Mouse (Mus musculus) layer of hippocampus, adult 18-20 months (tissue): ENCODE results near the gene Pinlyp. TPM values are rescaled to one million over a fixed set of nuclear protein-coding genes. Genes with fewer than 3 reads are reported as not detected.

Experiments used
- DNase-seq, 2 experiments: peaks; one replicate each; pipeline ENCODE4 v3.0.0; 2022; ENCODE audit warnings: low spot score in 2 of 2
- total RNA-seq, 2 experiments: library from RNA; stranded (reverse); gene quantifications; 2 replicates each; pipeline ENCODE4 v1.2.3; 2021

The Pinlyp gene
- total RNA-seq, 2 experiments from 2014 or later = not detected

DNA sequence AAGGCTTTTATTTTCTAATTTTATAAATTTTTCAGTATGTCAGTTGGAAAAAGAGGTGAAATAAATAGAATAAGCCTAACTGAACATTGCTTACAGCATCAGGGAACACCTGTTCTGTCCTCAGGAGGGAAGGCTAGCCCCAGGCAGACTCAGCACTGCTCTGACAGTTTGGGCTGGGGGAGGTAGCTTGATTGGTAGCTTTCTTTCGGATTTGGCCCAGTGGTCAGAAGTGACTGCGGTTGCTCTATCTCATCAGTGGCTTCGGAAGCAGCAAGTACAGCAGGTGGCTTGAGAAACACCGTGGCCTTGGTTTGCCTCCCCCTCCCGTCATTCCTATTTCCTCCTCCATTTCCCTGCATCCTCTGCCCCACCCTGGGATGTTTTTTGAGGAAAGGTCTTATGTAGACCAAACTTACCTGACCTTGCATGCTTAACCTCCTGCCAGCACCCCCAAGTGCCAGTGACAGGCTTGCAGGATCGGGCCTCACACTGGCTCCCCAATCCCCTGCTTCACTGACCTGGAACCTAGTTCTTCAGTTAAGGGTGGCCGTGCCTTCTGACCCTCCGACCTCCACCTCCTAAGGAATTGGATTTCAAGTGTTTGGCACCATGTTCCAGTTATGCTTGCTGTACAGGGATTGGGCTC, 17.4 kb upstream of the Pinlyp start:
- DNase-seq = no peak

DNA sequence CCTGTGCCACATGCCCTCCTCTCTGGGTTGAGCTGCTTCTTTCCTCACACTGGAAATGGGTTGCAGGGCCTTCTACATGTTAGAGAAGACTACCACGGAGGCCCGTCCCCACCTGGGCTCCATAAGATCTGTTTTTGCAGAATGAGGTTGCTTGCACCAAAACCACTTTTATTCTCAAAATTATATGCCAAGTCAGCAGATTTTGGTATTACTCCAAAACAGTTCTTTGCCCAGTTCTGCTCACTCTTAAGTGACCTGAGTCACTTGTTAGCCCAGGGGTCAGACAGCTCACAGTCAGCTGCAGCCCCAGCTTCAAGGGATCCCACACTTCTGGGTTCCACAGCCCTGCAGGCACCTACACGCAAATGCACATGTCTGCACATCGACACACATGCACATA, 15.5 kb upstream of the Pinlyp start:
- no peak for DNase-seq

DNA sequence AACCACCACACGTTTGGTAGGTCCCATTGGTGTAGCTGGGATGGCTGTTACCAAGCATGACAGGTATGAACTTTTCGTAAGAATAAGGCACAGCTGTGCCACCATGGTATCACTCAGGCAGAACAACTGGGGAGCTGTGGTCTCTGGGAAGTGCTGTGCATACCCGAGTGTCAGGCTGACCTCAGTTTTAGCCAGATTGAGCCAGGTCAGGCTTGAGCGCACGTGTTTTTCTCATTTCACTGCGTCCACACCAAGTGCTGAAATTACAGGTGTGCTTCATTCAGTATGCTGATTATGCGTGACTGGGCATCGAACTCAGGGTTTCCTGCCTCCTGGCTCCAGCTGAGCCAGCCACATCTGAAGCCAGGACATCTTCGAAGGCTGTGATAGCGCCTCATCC, 9.9 kb upstream of the Pinlyp start:
- no peak for DNase-seq

DNA sequence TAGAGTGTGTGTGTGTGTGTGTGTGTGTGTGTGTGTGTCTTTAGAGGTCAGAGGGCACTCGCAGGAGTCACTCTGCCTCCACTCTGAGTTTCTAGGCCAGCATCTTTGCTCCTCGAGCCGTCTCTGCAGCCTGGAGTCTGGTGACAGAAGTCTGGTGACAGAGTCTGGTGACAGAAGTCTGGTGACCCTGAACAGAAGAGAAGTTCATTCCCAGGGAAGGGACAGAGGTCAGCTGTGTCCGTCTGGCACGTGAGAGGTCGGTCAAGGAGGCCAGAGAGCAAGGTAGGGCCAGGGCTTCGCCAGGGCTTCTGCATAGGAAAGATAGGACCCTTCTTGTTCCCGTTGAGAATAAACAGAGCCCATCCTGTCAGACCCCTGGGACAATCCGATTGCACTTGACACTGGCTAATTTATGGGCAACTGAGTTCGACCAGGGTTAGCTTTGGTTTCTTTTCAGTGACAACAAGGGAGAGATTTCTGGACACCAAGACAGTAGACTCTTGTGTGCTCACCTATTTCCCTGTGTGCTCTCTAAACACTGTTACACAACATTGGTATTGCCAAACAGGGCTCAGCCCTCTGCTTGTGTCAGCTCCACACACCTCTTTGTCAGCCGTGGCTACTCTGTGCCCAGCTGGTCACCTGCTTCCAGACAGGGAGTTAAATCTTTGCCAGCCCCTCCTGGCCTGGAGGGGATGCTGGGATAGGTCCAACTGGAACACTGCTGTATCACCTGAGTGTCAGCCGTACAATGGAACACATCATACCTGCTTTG, 6.3 kb upstream of the Pinlyp start:
- no peak for DNase-seq

DNA sequence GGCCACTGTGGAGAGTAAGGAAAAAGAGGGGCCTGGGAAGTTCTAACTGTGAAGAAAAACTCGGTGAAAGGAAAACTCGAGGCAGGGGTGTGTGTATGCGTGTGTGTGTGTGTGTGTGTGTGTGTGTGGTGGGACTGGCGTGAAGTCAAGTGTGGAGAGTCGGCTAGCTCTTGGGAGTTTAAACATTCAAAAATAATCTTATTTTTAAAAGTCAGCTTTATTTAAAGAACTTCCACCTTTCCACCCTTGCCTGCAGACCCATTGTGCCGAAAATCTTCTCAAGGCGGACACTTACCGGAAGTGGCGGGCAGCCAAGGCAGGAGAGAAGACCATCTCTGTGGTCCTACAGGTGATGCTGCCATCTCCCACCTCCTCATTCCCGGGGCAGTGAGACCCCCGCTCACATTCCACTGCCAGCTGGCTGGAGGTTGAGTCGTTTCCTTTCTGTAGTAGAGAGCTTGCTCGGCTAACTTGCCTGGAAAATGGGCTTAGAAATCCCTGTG, 1.7 kb upstream of the Pinlyp start:
- no peak for DNase-seq

DNA sequence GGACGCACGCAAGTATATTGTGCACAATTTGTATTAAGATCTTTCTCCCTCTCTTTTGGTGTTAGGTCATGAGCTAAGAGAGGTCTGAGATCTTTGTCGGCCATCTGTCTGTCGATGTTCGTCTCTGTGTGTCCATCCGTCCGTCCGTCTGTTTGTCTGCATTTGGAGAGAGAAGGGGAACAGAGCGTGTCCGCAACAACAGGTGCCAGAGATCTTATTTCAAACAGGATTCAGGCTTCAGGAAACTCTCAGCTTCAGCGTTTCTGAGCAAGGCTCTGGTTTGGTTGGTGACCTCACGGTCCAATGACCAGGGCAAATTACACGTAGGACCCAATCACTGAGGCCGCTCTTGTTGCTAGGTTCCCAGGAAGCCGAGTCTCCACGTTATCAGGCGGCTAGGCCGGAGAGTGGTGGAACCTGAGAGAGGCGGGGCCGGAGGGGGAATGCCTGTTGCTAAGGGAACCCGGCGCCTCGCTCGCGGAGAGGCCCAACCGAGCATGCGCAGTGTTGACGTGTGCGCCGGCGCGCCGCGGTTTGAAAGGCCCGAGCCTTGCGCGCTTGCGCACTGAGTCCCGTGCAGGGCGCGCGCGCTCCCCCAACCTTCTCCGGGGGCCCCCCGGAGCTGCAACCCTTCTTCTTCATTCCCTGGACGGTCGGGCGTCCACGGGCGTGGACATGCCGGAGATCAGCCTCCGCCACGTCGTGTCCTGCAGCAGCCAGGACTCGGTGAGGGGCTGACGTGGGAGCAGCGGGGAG, 894 bp upstream of the Pinlyp start:
- peak; percentile 99 for DNase-seq

DNA sequence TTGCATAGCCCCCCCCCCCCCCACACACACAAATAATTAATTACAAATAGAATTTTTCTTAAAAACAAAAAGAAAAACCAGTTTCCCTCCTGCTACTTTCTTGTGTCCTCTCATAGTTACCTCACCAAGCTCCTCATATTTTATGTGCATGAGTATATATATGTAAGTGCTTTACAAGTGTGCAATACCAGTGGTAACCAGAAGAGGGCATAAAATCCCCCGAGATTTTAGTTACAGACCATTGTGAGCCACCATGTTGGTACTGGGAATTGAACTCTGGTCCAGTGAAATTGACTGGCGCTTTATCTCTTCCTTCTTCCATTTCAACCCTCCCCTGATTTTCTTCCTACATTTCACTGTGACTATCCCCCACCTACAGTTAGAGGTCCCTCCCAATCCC, 1.4 kb downstream of the Pinlyp start:
- no peak for DNase-seq

DNA sequence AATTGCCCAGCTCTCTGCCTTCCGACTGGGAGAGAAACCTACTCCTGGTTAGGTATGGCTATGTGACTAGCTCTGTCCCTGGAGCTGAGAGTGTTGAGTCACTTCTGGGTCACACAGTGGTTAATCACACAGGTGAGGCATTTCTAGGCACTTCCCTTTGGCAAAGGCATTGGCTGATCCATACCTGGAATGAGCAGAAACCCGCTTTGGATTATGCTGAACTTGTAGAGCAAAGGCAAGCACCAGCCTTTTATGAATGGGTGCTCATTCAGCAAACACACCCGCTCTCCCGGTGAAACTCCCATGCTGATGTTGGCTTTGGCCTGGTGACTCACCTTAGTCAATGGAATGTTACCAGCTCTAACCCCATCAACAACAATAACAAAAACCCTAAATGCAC, 6.2 kb downstream of the Pinlyp start:
- no peak for DNase-seq

DNA sequence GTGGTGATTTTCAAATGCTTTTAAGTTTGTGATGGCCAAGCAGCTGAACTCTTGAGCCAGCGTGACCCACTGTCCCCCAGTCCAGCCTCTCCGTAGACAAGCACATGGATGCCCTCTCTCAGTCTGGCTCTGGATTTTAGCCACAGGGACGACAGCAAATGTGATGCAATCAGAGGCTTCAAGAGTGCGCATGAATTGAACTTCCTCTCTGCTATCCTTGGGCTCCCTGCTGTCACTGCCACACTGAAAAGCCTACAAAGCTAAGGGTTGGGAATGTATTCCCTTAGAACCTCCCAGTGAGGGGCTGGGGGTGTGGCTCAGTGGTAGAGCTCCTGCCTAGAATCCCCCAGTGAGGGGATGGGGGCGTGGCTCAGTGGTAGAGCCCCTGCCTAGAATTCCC, 7.2 kb downstream of the Pinlyp start:
- no peak for DNase-seq

DNA sequence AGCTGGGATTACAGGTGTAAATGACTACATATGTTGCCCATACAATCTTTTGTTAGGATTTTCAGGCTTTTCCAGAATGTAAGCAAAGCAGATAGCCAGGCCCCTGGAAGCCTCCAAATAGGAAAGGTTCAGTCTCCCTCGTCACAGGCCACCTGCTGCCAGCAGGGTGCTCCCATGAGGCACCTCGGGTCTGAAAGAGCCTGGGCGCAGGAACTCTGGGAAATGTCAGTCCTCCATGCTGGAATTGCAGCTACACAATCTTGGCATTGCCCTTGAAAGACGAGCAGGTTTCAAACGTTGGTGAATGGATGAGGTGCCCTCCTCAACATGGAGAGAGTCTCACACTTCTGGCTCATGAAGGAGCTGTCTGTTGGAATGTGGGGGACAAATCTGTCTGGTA, 7.8 kb downstream of the Pinlyp start:
- DNase-seq = peak in 1 of 2 experiments; percentile 46

DNA sequence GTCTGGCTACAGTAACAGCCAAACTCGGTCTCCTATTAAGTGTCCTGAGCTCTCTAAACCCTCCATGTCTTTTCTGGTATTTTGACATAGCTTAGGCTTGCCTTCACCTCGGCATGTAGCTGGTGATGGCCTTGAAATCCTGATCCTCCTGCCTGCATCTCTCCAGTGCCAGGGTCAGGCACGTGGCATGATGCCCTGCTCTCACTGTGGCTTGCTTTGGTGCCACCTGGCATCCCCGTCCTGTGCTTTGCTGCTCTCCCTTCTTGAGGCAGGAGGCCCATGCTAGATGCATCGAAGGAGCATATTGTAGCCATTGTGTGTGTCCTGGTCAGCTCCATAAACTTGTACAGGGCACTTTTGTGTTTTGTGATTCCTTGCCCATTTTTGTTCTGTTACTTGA, 8.3 kb downstream of the Pinlyp start:
- no peak for DNase-seq

DNA sequence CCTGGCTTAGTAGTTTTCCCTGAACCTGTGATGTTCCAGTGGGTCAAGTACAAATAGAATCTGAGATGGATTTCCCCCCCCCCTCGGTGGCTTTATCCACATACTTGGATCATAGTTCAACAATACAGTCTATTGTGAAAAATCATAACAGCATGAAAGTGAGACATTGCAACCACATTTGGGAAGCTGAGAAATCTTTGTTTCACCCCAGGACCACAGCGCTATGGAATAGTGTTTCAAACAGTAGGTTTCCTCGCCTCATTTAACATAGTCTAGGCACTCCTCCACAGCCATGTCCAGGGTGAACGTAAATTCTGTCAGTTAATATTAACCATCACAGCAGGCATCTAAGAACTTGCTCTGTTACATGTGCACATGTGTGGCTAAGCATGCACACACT, 8.8 kb downstream of the Pinlyp start:
- no peak for DNase-seq

DNA sequence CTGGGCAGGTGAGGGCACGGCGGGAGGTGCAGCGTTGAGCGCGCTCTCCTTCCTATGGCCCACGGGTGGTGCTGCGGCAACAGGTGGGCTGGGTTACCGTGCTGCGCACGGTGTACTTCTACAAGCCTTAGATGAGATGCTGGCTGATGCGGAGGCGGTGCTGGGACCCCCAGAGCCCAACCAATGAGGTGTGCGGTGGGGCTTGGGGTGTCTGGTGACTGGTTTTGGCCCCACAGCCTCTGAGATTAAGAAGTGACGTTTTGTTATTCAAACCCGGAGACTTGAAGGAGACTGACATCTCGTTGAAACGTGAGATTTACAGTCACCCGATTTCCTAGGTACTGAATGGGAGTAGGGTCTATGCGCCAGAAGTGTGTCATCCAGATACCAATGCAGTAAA, 11.6 kb downstream of the Pinlyp start:
- DNase-seq = no peak

DNA sequence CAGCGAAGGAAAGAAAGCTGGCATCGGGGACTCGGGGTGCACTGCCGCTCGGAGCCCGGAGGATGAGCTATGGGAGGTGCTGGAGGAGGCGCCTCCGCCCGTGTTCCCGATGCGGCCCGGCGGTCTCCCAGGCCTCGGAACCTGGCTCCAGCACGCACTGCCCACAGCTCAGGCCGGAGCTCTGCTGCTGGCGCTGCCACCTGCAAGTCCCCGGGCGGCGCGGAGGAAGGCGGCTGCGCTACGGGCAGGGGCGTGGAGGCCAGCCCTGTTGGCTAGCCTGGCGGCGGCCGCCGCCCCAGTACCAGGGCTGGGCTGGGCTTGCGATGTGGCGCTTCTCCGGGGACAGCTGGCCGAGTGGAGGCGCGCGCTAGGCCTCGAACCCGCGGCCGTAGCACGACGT, 12.1 kb downstream of the Pinlyp start:
- DNase-seq = no peak

DNA sequence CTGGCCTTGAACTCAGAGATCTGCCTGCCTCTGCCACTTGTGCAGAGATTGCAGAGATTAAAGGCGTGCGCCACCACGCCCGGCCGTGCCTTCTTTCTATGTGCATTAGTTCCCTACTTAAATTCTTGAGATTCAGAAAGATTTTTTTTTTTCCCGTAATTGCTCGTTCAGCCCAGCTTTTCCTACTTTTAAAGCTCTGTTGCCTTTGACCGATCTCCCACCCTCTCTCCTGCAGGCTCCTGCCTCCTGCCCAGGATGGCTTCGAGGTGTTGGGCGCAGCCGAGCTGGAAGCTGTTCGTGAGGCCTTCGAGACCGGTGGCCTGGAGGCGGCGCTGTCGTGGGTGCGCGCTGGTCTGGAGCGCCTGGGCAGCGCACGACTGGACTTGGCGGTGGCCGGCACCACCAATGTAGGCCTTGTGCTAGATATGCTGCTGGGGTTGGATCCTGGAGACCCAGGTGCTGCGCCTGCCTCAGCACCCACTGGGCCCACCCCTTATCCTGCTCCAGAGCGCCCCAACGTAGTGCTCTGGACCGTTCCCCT, 12.8 kb downstream of the Pinlyp start:
- no peak for DNase-seq

DNA sequence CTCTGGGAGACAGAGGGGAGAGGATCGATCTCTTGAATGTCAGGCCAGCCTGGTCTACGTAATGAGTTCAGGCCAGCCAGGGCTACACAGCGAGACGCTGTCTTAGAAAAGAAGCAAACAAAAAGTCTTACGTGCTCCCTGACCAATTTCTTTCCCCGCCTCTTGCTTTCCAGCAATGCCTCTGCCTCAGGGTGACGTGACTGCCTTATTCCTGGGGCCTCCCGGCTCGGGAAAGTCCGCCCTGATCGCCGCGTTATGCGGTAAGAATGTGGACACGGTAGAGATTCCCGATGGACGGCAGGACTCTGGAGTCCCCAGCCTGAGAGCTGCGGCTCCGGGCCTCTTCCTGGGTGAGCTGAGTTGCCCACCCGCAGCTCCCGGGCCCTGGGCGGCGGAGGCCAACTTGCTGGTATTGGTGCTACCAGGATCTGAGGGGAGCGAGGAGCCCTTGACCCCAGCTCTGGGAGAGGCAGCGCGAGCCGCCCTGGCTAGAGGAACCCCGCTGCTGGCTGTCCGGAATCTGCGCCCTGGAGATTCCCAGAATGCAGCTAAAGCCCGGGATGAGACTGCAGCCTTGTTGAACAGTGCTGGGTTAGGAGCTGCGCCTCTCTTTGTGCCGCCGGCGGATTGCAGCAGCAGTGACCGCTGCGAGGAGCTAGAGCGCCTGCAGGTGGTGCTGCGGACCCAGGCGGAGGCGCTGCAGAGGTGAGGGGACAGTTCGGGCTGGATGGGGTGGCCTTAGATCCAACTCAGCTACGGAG, 14.5 kb downstream of the Pinlyp start:
- DNase-seq = peak; percentile 45 to 76

DNA sequence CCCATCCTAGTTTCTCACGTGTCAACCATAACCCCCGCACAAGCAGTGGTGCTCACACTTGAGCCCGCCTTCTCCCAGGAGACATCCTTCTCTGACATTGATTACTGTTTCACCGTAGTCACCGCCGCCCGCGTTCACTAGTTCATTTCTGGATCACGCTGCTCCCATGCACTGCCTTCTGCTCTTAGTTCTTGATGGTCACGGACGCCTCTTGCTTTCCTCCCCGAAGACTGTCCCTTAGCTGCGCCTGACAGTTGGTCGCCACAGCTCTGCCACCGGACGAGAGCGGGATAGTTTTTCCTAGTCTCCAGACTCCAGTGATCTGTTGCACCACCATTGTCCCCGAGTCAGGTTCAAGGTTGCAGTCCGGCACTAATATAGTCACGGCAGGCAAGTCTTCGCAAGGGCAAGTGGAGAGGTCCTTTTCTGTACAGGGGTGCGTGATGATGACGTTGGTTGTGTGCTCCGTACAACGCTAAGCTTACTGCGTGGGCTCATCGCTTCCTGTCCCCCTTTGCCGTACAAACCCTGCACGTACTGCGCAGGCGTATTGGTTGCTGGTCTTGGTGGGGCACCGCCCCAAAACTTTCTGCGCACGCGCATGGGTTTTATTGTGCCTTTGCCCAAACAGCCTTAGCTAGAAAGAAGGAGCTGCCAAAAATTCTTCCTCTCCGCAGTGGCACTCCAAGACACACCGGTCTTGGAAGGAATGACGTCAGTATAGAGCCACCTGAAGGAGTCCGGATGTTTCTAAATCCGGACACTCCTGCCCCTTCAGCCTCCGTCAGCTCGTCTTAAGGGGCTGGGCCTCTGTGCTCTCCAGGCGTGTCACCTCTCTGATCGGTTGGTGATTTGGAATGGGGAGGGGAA, 15.6 kb downstream of the Pinlyp start, which contains the start of gene Irgq:
Gene Irgq, plus strand, starts transcription at position 628 of the 870 bp plus-strand sequence.
- DNase-seq = peak; percentile 99

DNA sequence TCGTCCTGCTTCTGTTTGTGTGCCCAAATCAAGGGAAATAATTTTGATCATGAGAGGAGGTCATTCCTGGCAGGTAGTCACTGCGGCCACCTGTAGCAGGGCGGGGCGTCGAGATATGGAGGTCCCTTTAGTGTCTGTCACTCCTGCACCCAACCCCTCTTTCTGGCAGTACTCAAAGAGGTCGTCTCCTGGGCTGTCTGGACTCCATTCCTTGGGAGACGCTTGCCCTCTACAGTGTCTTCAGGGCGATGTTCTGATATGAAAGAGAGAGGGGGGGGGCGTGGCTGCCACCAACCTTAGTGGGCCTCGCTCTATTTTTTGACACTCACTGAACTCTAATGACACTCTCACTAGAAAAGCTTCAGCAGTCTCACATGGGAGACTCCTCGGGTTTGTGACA, 16.3 kb downstream of the Pinlyp start:
- no peak for DNase-seq

DNA sequence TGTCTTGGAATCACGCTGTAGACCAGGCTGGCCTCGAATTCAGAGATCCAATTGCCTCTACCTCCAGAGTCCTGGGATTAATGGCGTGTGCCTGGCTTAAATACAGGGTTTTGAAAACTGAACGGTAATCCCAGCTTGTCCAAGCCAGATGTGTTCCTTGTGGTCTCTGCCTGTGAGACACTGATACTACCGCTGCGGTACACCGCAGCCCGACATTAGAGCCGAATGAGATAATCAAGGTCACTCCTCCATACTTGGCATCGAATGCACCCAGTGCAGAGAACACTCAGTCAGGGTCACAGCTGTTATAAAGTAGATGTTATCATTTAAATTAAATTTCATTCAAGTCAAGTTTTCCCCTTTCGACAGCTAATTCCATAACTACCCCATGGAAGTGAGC, 17.1 kb downstream of the Pinlyp start:
- no peak for DNase-seq
